Mouse (Mus musculus): Measurements from ENCODE around the gene Cep104. TPM values are rescaled to one million over a fixed set of nuclear protein-coding genes. Genes with fewer than 3 reads are reported as not detected.

The Cep104 gene
- 5.5 and 9.3 TPM in 2 replicates for polyA plus RNA-seq (2012; rRNA removed)

DNA sequence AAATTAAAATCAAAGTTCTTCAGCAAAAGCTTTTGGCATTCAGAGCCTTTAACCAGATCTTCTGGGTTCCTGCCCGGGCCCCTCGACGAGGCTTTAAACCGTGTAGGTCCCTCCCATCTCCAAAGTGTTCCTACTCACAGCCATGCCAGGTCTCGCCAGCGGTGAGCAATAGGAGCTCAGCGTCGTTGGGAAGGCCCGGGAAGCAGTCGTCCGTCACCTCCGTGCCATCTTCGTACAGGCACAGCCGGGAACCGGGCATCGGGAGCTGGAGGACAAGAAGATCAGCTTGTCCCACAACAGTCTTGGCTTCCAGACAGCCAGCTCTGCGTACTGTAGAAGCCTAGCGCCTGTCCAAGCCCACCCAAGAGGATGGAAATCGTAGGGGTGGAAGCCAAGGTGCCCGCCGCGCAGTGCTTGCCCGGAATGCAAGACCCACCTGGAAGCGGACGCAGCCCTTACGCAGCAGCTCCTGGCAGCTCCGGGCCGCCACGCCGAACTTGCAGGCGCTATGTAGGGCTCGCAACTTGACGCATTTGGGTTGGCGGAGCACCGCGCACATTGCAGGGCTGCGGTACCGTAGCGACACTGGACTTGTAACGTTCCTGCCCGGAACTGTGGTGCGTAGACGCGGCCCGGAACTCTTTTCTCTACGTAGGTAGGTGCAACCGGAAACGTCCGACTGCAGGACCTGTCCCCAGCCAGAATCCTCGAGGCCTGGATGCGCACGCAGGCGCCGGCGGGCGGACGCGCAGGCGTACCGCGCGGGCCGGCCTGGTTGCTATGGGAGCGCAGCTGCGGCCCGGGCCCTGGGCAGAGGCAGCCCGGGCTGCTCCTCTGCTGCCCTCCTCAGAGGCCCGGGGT, at the start of gene Cep104, which contains the start of gene Dffb:
Gene Cep104, plus strand, starts transcription at position 764 of the 861 bp plus-strand sequence.
Gene Dffb, minus strand, starts transcription at position 696 of the 861 bp plus-strand sequence.
- Histone ChIP-seq H3K36me3 (ENCODE audit: control insufficient read depth, insufficient read depth, low read length) (peaks cover 19% of the 10 kb centered on the region), H3K4me3 (ENCODE audit: low read depth, low read length) (peak within 1 kb of the TSS; percentile 99), H3K4me1 (ENCODE audit: control insufficient read depth, insufficient read depth, insufficient read length, low read length) (peaks cover 9% of the 10 kb centered on the region), H3K27ac (ENCODE audit: insufficient read depth, low read depth, low read length) (peak within 1 kb of the TSS; percentile 81), H3K27me3 (ENCODE audit: control insufficient read depth, insufficient read depth, low read length) (no peaks in the 10 kb centered on the region)
- TF ChIP-seq POLR2A (IDR thresholded peaks at IDR 0.05; ENCODE audit: low read depth, low read length), result peak; percentile 63
- TF ChIP-seq CTCF (IDR thresholded peaks at IDR 0.05; ENCODE audit: extremely low read depth, insufficient read length, insufficient replicate concordance, low read depth, low read length), result no peak
- WGBS, result under 1% methylated on average over 68 of the region's 68 CpGs

DNA sequence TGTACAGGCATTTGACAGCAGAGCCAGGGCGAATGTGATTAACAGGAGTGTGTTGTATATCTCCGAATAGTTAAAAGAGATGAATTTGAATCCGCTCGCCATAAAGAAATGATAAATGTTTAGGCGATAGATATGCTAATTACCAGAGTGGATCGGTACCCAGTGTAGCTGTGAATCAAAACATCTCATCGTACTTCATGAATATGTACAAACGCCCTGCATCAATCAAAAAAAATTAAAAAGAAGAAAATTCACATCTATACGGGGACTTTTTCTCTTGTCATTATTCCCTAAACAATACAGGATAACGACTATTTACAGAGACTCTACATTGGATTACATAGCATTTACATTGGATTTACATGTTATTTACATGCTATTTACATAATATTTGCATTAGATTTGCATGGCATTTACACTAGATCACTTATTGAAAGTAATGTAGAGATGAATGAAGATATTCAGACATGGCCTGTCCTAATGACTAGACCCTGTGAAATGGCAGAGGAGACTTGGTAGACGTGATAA, 46.2 kb upstream of the Cep104 start:
- 81% methylated on average over 11 of the region's 11 CpGs for WGBS

DNA sequence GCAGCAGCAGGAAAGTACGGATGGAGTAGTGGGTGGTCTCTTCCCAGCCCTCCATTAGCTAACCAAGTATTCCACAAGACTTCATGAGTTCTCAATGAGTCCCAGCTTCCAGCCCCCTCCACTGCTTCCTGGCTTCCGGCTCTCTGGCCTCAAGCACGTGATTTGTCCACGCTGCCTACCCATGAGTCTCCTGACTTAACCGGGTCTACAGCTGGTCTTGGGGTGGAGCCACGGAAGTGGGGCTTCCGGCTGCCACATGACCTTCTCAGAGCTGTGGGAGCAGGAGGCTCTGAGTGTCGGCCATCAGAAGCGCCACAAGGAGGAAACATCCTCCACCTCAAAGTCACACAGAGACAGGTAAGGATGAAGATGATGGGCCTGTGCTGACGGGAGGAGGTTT, 45.6 kb upstream of the Cep104 start:
- TF ChIP-seq POLR2A (IDR thresholded peaks at IDR 0.05; ENCODE audit: low read depth, low read length), result no peak
- TF ChIP-seq CTCF (IDR thresholded peaks at IDR 0.05; ENCODE audit: extremely low read depth, insufficient read length, insufficient replicate concordance, low read depth, low read length), result no peak
- no peak overlapping the region for H3K27ac ChIP-seq (ENCODE audit: insufficient read depth, low read depth, low read length)
- H3K4me1 ChIP-seq (ENCODE audit: control insufficient read depth, insufficient read depth, insufficient read length, low read length), result no peaks in the 10 kb centered on the region
- 60% methylated on average over 10 of the region's 10 CpGs for WGBS
- no peaks in the 10 kb centered on the region for H3K27me3 ChIP-seq (ENCODE audit: control insufficient read depth, insufficient read depth, low read length)
- no peaks in the 10 kb centered on the region for H3K36me3 ChIP-seq (ENCODE audit: control insufficient read depth, insufficient read depth, low read length)
- H3K4me3 ChIP-seq (ENCODE audit: low read depth, low read length), result no peak overlapping the region

More for the DNA sequence above, 46.2 kb upstream of the Cep104 start:
- Histone ChIP-seq H3K4me1 (ENCODE audit: control insufficient read depth, insufficient read depth, insufficient read length, low read length) (no peaks in the 10 kb centered on the region), H3K27ac (ENCODE audit: insufficient read depth, low read depth, low read length) (no peak overlapping the region), H3K27me3 (ENCODE audit: control insufficient read depth, insufficient read depth, low read length) (no peaks in the 10 kb centered on the region), H3K36me3 (ENCODE audit: control insufficient read depth, insufficient read depth, low read length) (no peaks in the 10 kb centered on the region), H3K4me3 (ENCODE audit: low read depth, low read length) (no peak overlapping the region)
- TF ChIP-seq CTCF (IDR thresholded peaks at IDR 0.05; ENCODE audit: extremely low read depth, insufficient read length, insufficient replicate concordance, low read depth, low read length) (no peak), POLR2A (IDR thresholded peaks at IDR 0.05; ENCODE audit: low read depth, low read length) (no peak)

DNA sequence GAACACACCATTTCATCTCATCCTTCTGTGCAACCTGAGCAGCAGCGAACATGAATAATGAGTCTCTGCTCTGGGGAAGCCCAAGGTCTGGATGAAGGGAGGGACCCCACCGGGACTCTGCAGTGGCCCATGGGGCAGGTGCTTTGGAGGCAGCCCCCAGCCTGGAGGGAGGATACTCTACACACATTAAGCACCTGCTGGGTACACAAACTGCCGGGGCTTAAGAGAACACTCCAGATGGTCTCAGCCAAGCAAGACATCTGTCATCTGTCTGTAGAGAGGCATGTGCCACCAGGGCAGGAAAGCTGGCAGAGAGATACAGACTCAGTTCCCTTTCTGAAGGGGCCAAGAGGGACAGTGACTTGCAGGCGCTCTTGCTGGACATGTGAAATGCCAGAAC, 45.1 kb upstream of the Cep104 start:
- no peak overlapping the region for H3K4me3 ChIP-seq (ENCODE audit: low read depth, low read length)
- TF ChIP-seq POLR2A (IDR thresholded peaks at IDR 0.05; ENCODE audit: low read depth, low read length) (no peak), CTCF (IDR thresholded peaks at IDR 0.05; ENCODE audit: extremely low read depth, insufficient read length, insufficient replicate concordance, low read depth, low read length) (no peak)
- no peaks in the 10 kb centered on the region for H3K4me1 ChIP-seq (ENCODE audit: control insufficient read depth, insufficient read depth, insufficient read length, low read length)
- WGBS, result 70% methylated on average over 4 of the region's 4 CpGs
- H3K27me3 ChIP-seq (ENCODE audit: control insufficient read depth, insufficient read depth, low read length), result no peaks in the 10 kb centered on the region
- no peaks in the 10 kb centered on the region for H3K36me3 ChIP-seq (ENCODE audit: control insufficient read depth, insufficient read depth, low read length)
- H3K27ac ChIP-seq (ENCODE audit: insufficient read depth, low read depth, low read length), result no peak overlapping the region

DNA sequence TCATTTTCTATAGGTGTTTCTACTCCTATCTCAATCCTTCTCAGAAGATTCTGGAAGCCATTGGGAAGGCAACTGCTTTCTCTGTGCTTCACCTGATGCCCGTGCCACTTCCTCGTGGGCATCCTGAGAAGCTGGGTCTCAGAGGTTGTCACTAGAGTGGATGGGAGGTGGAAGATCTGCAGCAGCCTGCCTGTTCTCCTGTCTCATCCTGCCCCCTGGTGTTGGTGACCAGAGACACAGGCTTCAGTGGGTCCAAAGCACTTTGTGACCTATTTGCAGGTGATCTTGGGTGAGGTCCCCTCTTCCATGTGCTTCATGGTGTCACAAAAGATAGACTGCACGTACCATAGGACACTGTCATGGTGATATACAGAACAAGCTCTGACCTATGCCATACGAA, 31.8 kb upstream of the Cep104 start:
- Histone ChIP-seq H3K36me3 (ENCODE audit: control insufficient read depth, insufficient read depth, low read length) (no peaks in the 10 kb centered on the region), H3K27ac (ENCODE audit: insufficient read depth, low read depth, low read length) (no peak overlapping the region), H3K4me3 (ENCODE audit: low read depth, low read length) (no peak overlapping the region), H3K4me1 (ENCODE audit: control insufficient read depth, insufficient read depth, insufficient read length, low read length) (peaks cover 13% of the 10 kb centered on the region; the same call in 1 of the 2 replicates), H3K27me3 (ENCODE audit: control insufficient read depth, insufficient read depth, low read length) (no peaks in the 10 kb centered on the region)
- TF ChIP-seq POLR2A (IDR thresholded peaks at IDR 0.05; ENCODE audit: low read depth, low read length), result no peak
- peak; percentile 41; the same call in 1 of the 2 replicates for TF ChIP-seq CTCF (IDR thresholded peaks at IDR 0.05; ENCODE audit: extremely low read depth, insufficient read length, insufficient replicate concordance, low read depth, low read length)
- 32% methylated on average over 4 of the region's 4 CpGs for whole genome bisulfite sequencing

DNA sequence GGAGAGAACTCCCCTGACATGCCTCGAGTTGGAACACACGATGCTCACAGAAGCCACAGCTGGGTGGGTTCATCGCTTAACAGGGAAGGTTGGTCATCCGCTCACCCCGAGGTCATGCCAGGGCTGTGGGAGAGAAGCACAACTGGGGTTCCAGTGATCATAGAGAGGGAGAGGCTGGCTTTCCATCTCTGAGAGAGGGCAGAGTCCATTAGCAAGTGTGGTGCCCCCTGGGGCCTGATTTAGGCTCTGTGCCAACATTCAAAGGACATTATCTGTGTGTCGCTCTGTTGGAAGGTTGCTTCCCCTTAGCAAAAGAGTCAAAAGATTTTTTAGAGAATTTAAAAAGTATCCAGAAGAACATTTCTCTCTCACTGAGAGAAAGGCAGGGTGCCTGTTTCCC, 30.7 kb upstream of the Cep104 start:
- Histone ChIP-seq H3K27ac (ENCODE audit: insufficient read depth, low read depth, low read length) (no peak overlapping the region), H3K4me1 (ENCODE audit: control insufficient read depth, insufficient read depth, insufficient read length, low read length) (peaks cover 13% of the 10 kb centered on the region; the same call in 1 of the 2 replicates), H3K27me3 (ENCODE audit: control insufficient read depth, insufficient read depth, low read length) (no peaks in the 10 kb centered on the region), H3K4me3 (ENCODE audit: low read depth, low read length) (no peak overlapping the region), H3K36me3 (ENCODE audit: control insufficient read depth, insufficient read depth, low read length) (no peaks in the 10 kb centered on the region)
- 21% methylated on average over 6 of the region's 6 CpGs for WGBS
- TF ChIP-seq CTCF (IDR thresholded peaks at IDR 0.05; ENCODE audit: extremely low read depth, insufficient read length, insufficient replicate concordance, low read depth, low read length) (no peak), POLR2A (IDR thresholded peaks at IDR 0.05; ENCODE audit: low read depth, low read length) (no peak)

DNA sequence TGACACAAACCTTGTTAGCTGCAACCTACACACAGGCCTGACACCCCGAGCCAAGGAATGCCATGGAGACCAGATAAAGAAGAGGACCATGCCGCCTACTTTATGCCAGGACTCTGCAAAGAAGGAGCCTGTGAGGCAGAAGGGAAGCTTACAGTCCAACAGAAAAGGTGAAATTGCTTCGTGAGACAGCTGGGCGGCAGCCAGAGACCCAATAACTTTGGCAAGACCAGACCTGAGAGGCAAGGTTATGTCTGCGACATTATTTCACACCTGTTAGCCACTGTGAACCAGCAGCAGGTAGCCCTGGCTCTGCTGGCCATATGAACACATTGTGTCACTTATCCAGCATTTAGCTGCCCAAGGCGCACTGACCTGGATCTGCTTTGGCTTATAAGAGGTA, 29.3 kb upstream of the Cep104 start:
- Histone ChIP-seq H3K27me3 (ENCODE audit: control insufficient read depth, insufficient read depth, low read length) (no peaks in the 10 kb centered on the region), H3K27ac (ENCODE audit: insufficient read depth, low read depth, low read length) (no peak overlapping the region), H3K4me3 (ENCODE audit: low read depth, low read length) (no peak overlapping the region), H3K4me1 (ENCODE audit: control insufficient read depth, insufficient read depth, insufficient read length, low read length) (peaks cover 13% of the 10 kb centered on the region; the same call in 1 of the 2 replicates), H3K36me3 (ENCODE audit: control insufficient read depth, insufficient read depth, low read length) (no peaks in the 10 kb centered on the region)
- WGBS, result 74% methylated on average over 6 of the region's 6 CpGs
- TF ChIP-seq CTCF (IDR thresholded peaks at IDR 0.05; ENCODE audit: extremely low read depth, insufficient read length, insufficient replicate concordance, low read depth, low read length) (no peak), POLR2A (IDR thresholded peaks at IDR 0.05; ENCODE audit: low read depth, low read length) (no peak)
